Mouse (Mus musculus) adrenal gland, postnatal 36 days (tissue): ENCODE measurements at regions not wholly inside any gene's neighbourhood (a gene's known extent, or its start where the extent isn't known, plus 50 kb on each side); places are given as distances from the start of the nearest gene placed in this dataset.
"Not testable (repeated sequence)": the region's sequence is repeated elsewhere in the genome, so short reads cannot be mapped to it uniquely, and the experiment has no call there.

Source experiments
- DNase-seq, 2 experiments: peaks; one replicate each; pipeline ENCODE4 v3.0.0; 2021; ENCODE audit warnings: mixed read lengths in 1 of 2

DNA sequence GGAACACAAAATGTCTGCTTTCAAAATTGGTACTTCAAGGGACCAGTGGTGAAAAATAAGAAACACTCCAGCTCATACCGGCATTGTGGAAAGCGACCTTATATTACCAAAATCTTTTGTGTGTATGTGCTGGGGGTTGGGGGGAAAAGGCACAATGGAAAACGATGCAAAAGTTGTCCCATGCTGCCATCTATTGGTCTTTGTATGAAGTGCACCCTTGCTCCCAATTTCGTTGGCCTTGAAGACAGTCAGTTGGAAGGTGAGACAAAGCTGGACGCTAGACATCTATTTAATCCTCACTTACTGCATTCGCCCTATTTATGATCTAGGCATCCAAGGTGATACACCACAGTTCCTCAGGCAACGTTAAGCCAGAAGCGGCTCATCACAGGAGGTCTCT lies 186.6 kb downstream of the BC048507 start:
- DNase-seq = not testable (repeated sequence)

DNA sequence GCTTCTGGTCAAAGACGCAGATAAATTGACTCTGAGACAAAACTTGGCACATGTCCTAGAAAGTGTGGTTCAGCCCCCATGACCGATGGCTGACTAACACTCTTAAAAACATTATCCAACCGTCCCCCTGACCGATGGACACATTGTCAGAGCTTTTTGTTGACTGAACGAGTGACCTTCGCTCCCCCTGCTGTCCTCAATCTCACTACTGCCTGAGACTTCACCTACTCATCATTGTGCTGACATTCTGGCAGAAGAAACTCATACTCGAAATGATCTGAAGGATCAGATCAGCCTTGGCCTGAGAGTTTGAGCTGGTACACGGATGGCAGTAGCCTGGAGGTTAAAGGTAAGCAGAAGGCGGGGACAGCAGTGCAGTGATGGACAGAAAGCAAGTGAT lies 230.2 kb downstream of the BC048507 start:
- peak in 1 of 2 experiments; percentile 3 for DNase-seq

DNA sequence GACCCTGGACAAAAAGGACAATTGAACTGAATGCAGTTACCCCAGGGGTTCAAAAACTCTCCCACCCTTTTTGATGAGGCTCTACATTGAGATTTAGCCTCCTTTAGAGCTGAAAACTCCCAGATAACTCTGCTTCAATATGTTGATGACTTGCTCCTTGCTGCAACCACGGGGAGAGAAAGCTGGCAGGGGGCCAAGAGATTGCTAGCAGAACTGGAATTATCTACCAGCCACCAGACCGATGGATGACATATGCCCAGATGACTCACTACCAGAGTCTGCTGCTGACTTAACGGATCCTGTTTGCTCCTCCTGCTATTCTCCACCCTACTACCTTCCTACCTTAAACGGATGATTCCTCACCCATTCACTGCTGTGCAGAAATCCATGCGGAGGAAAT lies 253.7 kb downstream of the BC048507 start:
- DNase-seq = peak; percentile 56 to 61
